Mouse (Mus musculus): ENCODE measurements around the gene Fam122a.

DNA sequence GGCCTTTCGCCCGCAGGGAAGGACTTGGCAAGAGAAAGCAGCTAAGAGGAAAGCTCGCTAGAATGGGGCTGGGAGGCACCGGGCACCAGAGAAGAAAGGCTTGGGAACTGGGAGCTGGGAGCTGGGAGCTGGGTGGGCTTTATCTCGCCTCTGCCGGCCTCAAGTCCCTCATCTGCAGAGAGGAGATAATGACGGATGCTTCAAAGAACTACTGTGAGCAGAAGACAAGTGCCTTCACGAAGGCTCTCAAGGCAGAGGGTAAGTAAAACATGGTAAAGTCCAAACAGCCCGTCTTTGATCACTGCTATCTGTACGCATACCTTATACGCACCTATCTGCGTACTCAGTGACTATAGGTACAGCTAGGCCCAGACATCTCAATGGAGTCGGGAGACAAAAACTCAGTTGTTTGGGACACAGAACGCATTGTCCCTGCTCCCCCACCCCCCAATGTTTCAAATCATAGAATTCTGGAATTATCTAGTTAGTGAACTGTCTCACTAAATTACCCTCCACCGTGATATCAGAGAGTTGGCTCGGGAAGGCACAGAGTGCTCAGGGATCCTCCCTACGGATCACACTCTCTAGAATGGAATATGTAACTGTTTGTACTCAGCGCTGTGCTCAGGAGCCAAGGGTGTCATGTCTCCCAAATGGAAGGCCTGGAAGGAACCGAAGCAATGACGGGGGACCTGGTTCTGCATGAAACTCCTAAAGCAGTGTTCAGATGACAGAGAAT, 36.1 kb upstream of the Fam122a start:
- TF ChIP-seq CTCF (IDR thresholded peaks at IDR 0.05; ENCODE audit: control insufficient read depth, insufficient read depth, insufficient replicate concordance, low read depth, low read length): no peak
- no peak for TF ChIP-seq POLR2A (IDR thresholded peaks at IDR 0.05; ENCODE audit: control insufficient read depth, low read depth, low read length)

Measured in testis, adult 2 months (tissue).